Comparison of ENCODE assay signal across 8 mouse cellular contexts in genomic region chr1:163928846-163929245, GRCm38 (mm10). TPM values are rescaled to one million over a fixed set of nuclear protein-coding genes. Genes with fewer than 3 reads are reported as not detected.
A peak's percentile ranks its signal among the peaks of the same experiment; 100 is the strongest.
DNase-seq lines count a peak whose midpoint lies in the region; ATAC-seq lines count a peak whose summit lies in the region.

TSS of gene Scyl3 (plus strand) at chr1:163929100.

- peak within 1 kb of the TSS; percentile 93 for H3K9ac ChIP-seq in forebrain, embryonic 15.5 days (replicated peaks)
- H3K9ac ChIP-seq in neural tube, embryonic 12.5 days = peak within 1 kb of the TSS; percentile 96

- ATAC-seq in forebrain, embryonic 15.5 days (replicated peaks) = no peak
- no peak for ATAC-seq in neural tube, embryonic 12.5 days (ENCODE audit: low FRiP score, low read depth)

- H3K36me3 ChIP-seq in forebrain, embryonic 15.5 days = peaks cover 6% of the 10 kb centered on the region
- no peaks in the 10 kb centered on the region for H3K36me3 ChIP-seq in neural tube, embryonic 12.5 days

- WGBS in forebrain, embryonic 15.5 days = 68% methylated on average over 7 of the region's 7 CpGs
- 73% methylated on average over 7 of the region's 7 CpGs for WGBS in neural tube, embryonic 12.5 days

- no peaks in the 10 kb centered on the region for H3K9me3 ChIP-seq in forebrain, embryonic 15.5 days
- H3K9me3 ChIP-seq in neural tube, embryonic 12.5 days = no peaks in the 10 kb centered on the region

- peaks cover 21% of the 10 kb centered on the region for H3K4me1 ChIP-seq in forebrain, embryonic 15.5 days
- peaks cover 13% of the 10 kb centered on the region for H3K4me1 ChIP-seq in neural tube, embryonic 12.5 days

- peak within 1 kb of the TSS; percentile 92 for H3K4me3 ChIP-seq in forebrain, embryonic 15.5 days
- H3K4me3 ChIP-seq in neural tube, embryonic 12.5 days = peak within 1 kb of the TSS; percentile 93

- intact Hi-C loops in left cerebral cortex, postnatal 36 days (cut with DNase I) = loop anchor here (1.0 kb wide), 1 partner anchor 66 kb away; no protein-coding TSS in a partner anchor

- peak within 1 kb of the TSS; percentile 95 for H3K27ac ChIP-seq in forebrain, embryonic 15.5 days (replicated peaks)
- H3K27ac ChIP-seq in neural tube, embryonic 12.5 days = peak within 1 kb of the TSS; percentile 53; the same call in 1 of the 2 replicates

- no peak for DNase-seq in left cerebral cortex, adult 18-20 months (ENCODE audit: low spot score in 2 of 2)
- no peak for DNase-seq in left cerebral cortex, adult 9 months (ENCODE audit: low spot score in 2 of 2)
- no peak for DNase-seq in adrenal gland, postnatal 10 days
- peak; percentile 9 to 17 for DNase-seq in left cerebral cortex, postnatal 36 days (ENCODE audit: low spot score in 2 of 2)
- DNase-seq in spleen, postnatal 4 days (ENCODE audit: low spot score in 2 of 2) = no peak
- DNase-seq in cerebellum, postnatal 25 days = no peak

- H3K4me2 ChIP-seq in forebrain, embryonic 15.5 days (replicated peaks) = peak within 1 kb of the TSS; percentile 77
- H3K4me2 ChIP-seq in neural tube, embryonic 12.5 days (replicated peaks) = peak within 1 kb of the TSS; percentile 75

- H3K27me3 ChIP-seq in forebrain, embryonic 15.5 days = no peaks in the 10 kb centered on the region
- H3K27me3 ChIP-seq in neural tube, embryonic 12.5 days (replicated peaks) = no peaks in the 10 kb centered on the region

RNA-seq across cellular contexts. Expression of gene Scyl3, which starts in this region (rescaled TPM):
- 10 to 100 TPM; 21.0 to 22.3 TPM for total RNA-seq in left cerebral cortex, adult 18-20 months (2021)
- 10 to 100 TPM; 17.4 to 18.7 TPM for total RNA-seq in adrenal gland, postnatal 10 days (2021)
- 17.7 and 17.9 TPM in 2 replicates for polyA plus RNA-seq in forebrain, embryonic 15.5 days (2015; fragmentation: Nextera tagmentation; extraction: Ambion mirVana)
- 10 to 100 TPM; 22.1 to 26.6 TPM for total RNA-seq in left cerebral cortex, postnatal 36 days (2021)
- polyA plus RNA-seq in neural tube, embryonic 12.5 days (2016; fragmentation: Nextera tagmentation; extraction: Ambion mirVana) = 19.7 and 20.4 TPM in 2 replicates

Comparison
In these comparisons a context has a peak if more than half of its experiments do, and no peak if none do; other contexts are left out.
1. DNase-seq: peak in left cerebral cortex, postnatal 36 days (2 of 2); none in left cerebral cortex, adult 18-20 months (0 of 2), left cerebral cortex, adult 9 months (0 of 2), adrenal gland, postnatal 10 days (single experiment), spleen, postnatal 4 days (0 of 2) and cerebellum, postnatal 25 days (0 of 2).